Mouse (Mus musculus): ENCODE data around the gene Phip.

- TF ChIP-seq GATA1 (IDR thresholded peaks at IDR 0.05; ENCODE audit: borderline replicate concordance, low read length) (no peak), CTCF (IDR thresholded peaks at IDR 0.05; ENCODE audit: low read depth, low read length) (no peak)
Observed at GRCm38 (mm10) chr9:82854040-82854439, 121.3 kb downstream of the Phip start.
